Mouse (Mus musculus): Measurements from ENCODE around the gene Acvr1.

- no peak for TF ChIP-seq CTCF (IDR thresholded peaks at IDR 0.05; ENCODE audit: low read depth, low read length)
- TF ChIP-seq GATA1 (IDR thresholded peaks at IDR 0.05; ENCODE audit: borderline replicate concordance, low read length): no peak
- TF ChIP-seq TAL1 (conservative IDR thresholded peaks at IDR 0.05; ENCODE audit: low read depth, low read length): no peak
- TF ChIP-seq POLR2AphosphoS5 (IDR thresholded peaks at IDR 0.05; ENCODE audit: insufficient replicate concordance, low read depth, low read length): no peak
- TF ChIP-seq GATA2 (IDR thresholded peaks at IDR 0.05; ENCODE audit: borderline replicate concordance, low read depth, low read length): no peak
Measured at GRCm38 (mm10) chr2:58377417-58378130, 189.4 kb downstream of the Acvr1 start.

Data from G1E (cell line).